Mouse (Mus musculus) forebrain, embryonic 16.5 days (tissue): ENCODE data around the gene Amz2. TPM values are rescaled to one million over a fixed set of nuclear protein-coding genes. Genes with fewer than 3 reads are reported as not detected.
A peak's percentile ranks its signal among the peaks of the same experiment; 100 is the strongest.

Experiments
- ATAC-seq: fragments of 200-750 bp; cut with Nextera tagmentation; 2 replicates; pipeline ENCODE4 v1.8.0; 2017; ENCODE audit warnings: mild to moderate bottlenecking, moderate library complexity
- H3K27ac ChIP-seq: fragments of 300-500 bp; sonication (generic); 2 replicates; pipeline ENCODE4 v1.5.1; 2014; ENCODE audit warnings: low read length, control low read depth
- H3K27me3 ChIP-seq: fragments of 300-500 bp; sonication (generic); replicated peaks from 2 replicates; pipeline ENCODE4 v1.6.1; 2014; ENCODE audit warnings: low read length; ENCODE audit not compliant: control insufficient read depth, insufficient read depth
- H3K36me3 ChIP-seq: fragments of 300-500 bp; sonication (generic); 2 replicates; pipeline ENCODE4 v1.6.1; 2014; ENCODE audit not compliant: control insufficient read depth, insufficient read depth
- H3K4me1 ChIP-seq: fragments of 300-500 bp; sonication (generic); replicated peaks from 2 replicates; pipeline ENCODE4 v1.6.1; 2014; ENCODE audit warnings: low read length; ENCODE audit not compliant: control insufficient read depth, insufficient read depth
- H3K4me2 ChIP-seq: fragments of 300-500 bp; sonication (generic); 2 replicates; pipeline ENCODE4 v1.6.1; 2014; ENCODE audit warnings: mild to moderate bottlenecking, low read length, control low read depth
- H3K4me3 ChIP-seq: fragments of 300-500 bp; sonication (generic); replicated peaks from 2 replicates; pipeline ENCODE4 v1.5.1; 2014; ENCODE audit warnings: mild to moderate bottlenecking, low read length, control low read depth
- H3K9ac ChIP-seq: fragments of 300-500 bp; sonication (generic); replicated peaks from 2 replicates; pipeline ENCODE4 v1.6.1; 2014; ENCODE audit warnings: low read depth, low read length, control low read depth
- H3K9me3 ChIP-seq: fragments of 300-500 bp; sonication (generic); 2 replicates; pipeline ENCODE4 v1.6.1; 2016; ENCODE audit warnings: low read length; ENCODE audit not compliant: control insufficient read depth
- WGBS: fragments of 180-500 bp; shearing (Covaris S2); extraction: QIAGEN DNeasy Blood & Tissue Kit; methylation state at CpG from one replicate; pipeline ENCODE4 v1.1.7; 2014; 5-methylcytosine and 5-hydroxymethylcytosine counted together
- polyA plus RNA-seq: library from polyadenylated mRNA; unstranded; fragments of >200 nt; fragmentation: Nextera tagmentation; extraction: Ambion mirVana; gene quantifications from 2 replicates; pipeline ENCODE4 v1.2.1, GENCODE M21; 2015

Gene Amz2
- polyA plus RNA-seq, 1 experiment from 2014 or later: 70.5 TPM

- H3K9me3 ChIP-seq: no peaks in the 10 kb centered on the region
- H3K4me1 ChIP-seq: no peaks in the 10 kb centered on the region
- no peaks in the 10 kb centered on the region for H3K27me3 ChIP-seq
- no peak overlapping the region for H3K4me2 ChIP-seq
- H3K9ac ChIP-seq: no peak overlapping the region
- no peak overlapping the region for H3K4me3 ChIP-seq
- no peak overlapping the region for H3K27ac ChIP-seq
- WGBS: 48% methylated on average over 4 of the region's 4 CpGs
- no peaks in the 10 kb centered on the region for H3K36me3 ChIP-seq
- ATAC-seq: no peak
Observed at GRCm38 (mm10) chr11:109419461-109419860, 6.3 kb upstream of the Amz2 start.

GRCm38 (mm10) chr11:109419961-109420566 lies 5.7 kb upstream of the Amz2 start:
- no peak overlapping the region for H3K4me2 ChIP-seq
- no peaks in the 10 kb centered on the region for H3K36me3 ChIP-seq
- no peaks in the 10 kb centered on the region for H3K4me1 ChIP-seq
- H3K9me3 ChIP-seq: no peaks in the 10 kb centered on the region
- 44% methylated on average over 16 of the region's 16 CpGs for WGBS
- no peaks in the 10 kb centered on the region for H3K27me3 ChIP-seq
- ATAC-seq: no peak
- H3K9ac ChIP-seq: no peak overlapping the region
- H3K27ac ChIP-seq: no peak overlapping the region
- H3K4me3 ChIP-seq: no peak overlapping the region

- H3K27me3 ChIP-seq: no peaks in the 10 kb centered on the region
- H3K27ac ChIP-seq: no peak overlapping the region
- H3K9me3 ChIP-seq: no peaks in the 10 kb centered on the region
- H3K4me1 ChIP-seq: no peaks in the 10 kb centered on the region
- no peak overlapping the region for H3K4me3 ChIP-seq
- no peak for ATAC-seq
- no peak overlapping the region for H3K9ac ChIP-seq
- no peaks in the 10 kb centered on the region for H3K36me3 ChIP-seq
- WGBS: 91% methylated on average over 14 of the region's 14 CpGs
- no peak overlapping the region for H3K4me2 ChIP-seq
Observed at GRCm38 (mm10) chr11:109420567-109420962, 5.2 kb upstream of the Amz2 start.

GRCm38 (mm10) chr11:109421205-109421604 lies 4.5 kb upstream of the Amz2 start:
- no peak overlapping the region for H3K9ac ChIP-seq
- no peak for ATAC-seq
- no peaks in the 10 kb centered on the region for H3K36me3 ChIP-seq
- no peak overlapping the region for H3K4me3 ChIP-seq
- no peaks in the 10 kb centered on the region for H3K27me3 ChIP-seq
- no peaks in the 10 kb centered on the region for H3K9me3 ChIP-seq
- H3K27ac ChIP-seq: no peak overlapping the region
- no peaks in the 10 kb centered on the region for H3K4me1 ChIP-seq
- 90% methylated on average over 5 of the region's 5 CpGs for WGBS
- H3K4me2 ChIP-seq: no peak overlapping the region

GRCm38 (mm10) chr11:109422263-109422662 lies 3.5 kb upstream of the Amz2 start:
- H3K9me3 ChIP-seq: no peaks in the 10 kb centered on the region
- H3K27me3 ChIP-seq: no peaks in the 10 kb centered on the region
- 94% methylated on average over 4 of the region's 4 CpGs for WGBS
- no peak overlapping the region for H3K27ac ChIP-seq
- H3K4me2 ChIP-seq: no peak overlapping the region
- H3K9ac ChIP-seq: no peak overlapping the region
- no peaks in the 10 kb centered on the region for H3K36me3 ChIP-seq
- no peak overlapping the region for H3K4me3 ChIP-seq
- H3K4me1 ChIP-seq: peaks cover 9% of the 10 kb centered on the region
- no peak for ATAC-seq

GRCm38 (mm10) chr11:109423294-109423693 lies 2.5 kb upstream of the Amz2 start:
- H3K9me3 ChIP-seq: no peaks in the 10 kb centered on the region
- no peak overlapping the region for H3K4me2 ChIP-seq
- no peaks in the 10 kb centered on the region for H3K27me3 ChIP-seq
- ATAC-seq: no peak
- H3K36me3 ChIP-seq: no peaks in the 10 kb centered on the region
- H3K9ac ChIP-seq: no peak overlapping the region
- 77% methylated on average over 1 of the region's 1 CpGs for WGBS
- H3K27ac ChIP-seq: no peak overlapping the region
- H3K4me1 ChIP-seq: peaks cover 11% of the 10 kb centered on the region
- no peak overlapping the region for H3K4me3 ChIP-seq

GRCm38 (mm10) chr11:109426272-109426586 lies 483 bp downstream of the Amz2 start:
- Histone ChIP-seq H3K4me3 (peak overlapping the region; percentile 78), H3K27me3 (no peaks in the 10 kb centered on the region), H3K4me1 (peaks cover 11% of the 10 kb centered on the region), H3K36me3 (peaks cover 11% of the 10 kb centered on the region; the same call in 1 of the 2 replicates), H3K9me3 (no peaks in the 10 kb centered on the region), H3K4me2 (peak overlapping the region; percentile 57), H3K9ac (peak overlapping the region; percentile 80), H3K27ac (peak overlapping the region; percentile 77)
- 0% methylated on average over 11 of the region's 11 CpGs for WGBS
- ATAC-seq: no peak

- H3K4me1 ChIP-seq: peaks cover 15% of the 10 kb centered on the region
- H3K4me2 ChIP-seq: peak overlapping the region; percentile 57
- no peaks in the 10 kb centered on the region for H3K27me3 ChIP-seq
- H3K4me3 ChIP-seq: no peak overlapping the region
- ATAC-seq: no peak
- H3K9ac ChIP-seq: no peak overlapping the region
- peaks cover 11% of the 10 kb centered on the region; the same call in 1 of the 2 replicates for H3K36me3 ChIP-seq
- no peaks in the 10 kb centered on the region for H3K9me3 ChIP-seq
- no peak overlapping the region for H3K27ac ChIP-seq
- 97% methylated on average over 5 of the region's 5 CpGs for WGBS
Observed at GRCm38 (mm10) chr11:109427353-109427752, 1.6 kb downstream of the Amz2 start.

- no peak overlapping the region for H3K27ac ChIP-seq
- H3K27me3 ChIP-seq: no peaks in the 10 kb centered on the region
- H3K9me3 ChIP-seq: no peaks in the 10 kb centered on the region
- no peak for ATAC-seq
- H3K4me3 ChIP-seq: no peak overlapping the region
- H3K9ac ChIP-seq: no peak overlapping the region
- H3K4me2 ChIP-seq: no peak overlapping the region
- 95% methylated on average over 16 of the region's 16 CpGs for WGBS
- peaks cover 25% of the 10 kb centered on the region for H3K36me3 ChIP-seq
- peaks cover 4% of the 10 kb centered on the region for H3K4me1 ChIP-seq
Observed at GRCm38 (mm10) chr11:109434233-109434798, 8.6 kb downstream of the Amz2 start.

- H3K4me3 ChIP-seq: no peak overlapping the region
- no peaks in the 10 kb centered on the region for H3K27me3 ChIP-seq
- H3K36me3 ChIP-seq: peaks cover 19% of the 10 kb centered on the region
- H3K4me2 ChIP-seq: no peak overlapping the region
- no peaks in the 10 kb centered on the region for H3K9me3 ChIP-seq
- ATAC-seq: no peak
- WGBS: 63% methylated on average over 8 of the region's 8 CpGs
- H3K27ac ChIP-seq: no peak overlapping the region
- H3K9ac ChIP-seq: no peak overlapping the region
- peaks cover 8% of the 10 kb centered on the region for H3K4me1 ChIP-seq
Observed at GRCm38 (mm10) chr11:109436889-109437288, 11.1 kb downstream of the Amz2 start.
